Mouse (Mus musculus) liver, embryonic 12.5 days (tissue): Measurements from ENCODE around the gene Necab2. TPM values are rescaled to one million over a fixed set of nuclear protein-coding genes. Genes with fewer than 3 reads are reported as not detected.

ENCODE experiments used
- ATAC-seq: fragments of 200-750 bp; cut with Nextera tagmentation; 2 replicates; pipeline ENCODE4 v1.8.0; 2017; ENCODE audit warnings: moderate number of reproducible peaks, mild to moderate bottlenecking, moderate library complexity
- H3K27ac ChIP-seq: fragments of 300-500 bp; sonication (generic); 2 replicates; pipeline ENCODE4 v1.5.1; 2016; ENCODE audit warnings: mild to moderate bottlenecking
- H3K27me3 ChIP-seq: fragments of 300-500 bp; sonication (generic); replicated peaks from 2 replicates; pipeline ENCODE4 v1.6.1; 2016; ENCODE audit warnings: mild to moderate bottlenecking, moderate library complexity
- H3K36me3 ChIP-seq: fragments of 300-500 bp; sonication (generic); 2 replicates; pipeline ENCODE4 v1.6.1; 2016; ENCODE audit warnings: mild to moderate bottlenecking, moderate library complexity
- H3K4me1 ChIP-seq: fragments of 300-500 bp; sonication (generic); 2 replicates; pipeline ENCODE4 v1.6.1; 2016
- H3K4me2 ChIP-seq: fragments of 300-500 bp; sonication (generic); 2 replicates; pipeline ENCODE4 v1.6.1; 2016; ENCODE audit warnings: mild to moderate bottlenecking, moderate library complexity
- H3K4me3 ChIP-seq: fragments of 300-500 bp; sonication (generic); 2 replicates; pipeline ENCODE4 v1.5.1; 2016; ENCODE audit warnings: mild to moderate bottlenecking, moderate library complexity
- H3K9ac ChIP-seq: fragments of 300-500 bp; sonication (generic); 2 replicates; pipeline ENCODE4 v1.6.1; 2016; ENCODE audit warnings: mild to moderate bottlenecking, moderate library complexity
- H3K9me3 ChIP-seq: fragments of 300-500 bp; sonication (generic); replicated peaks from 2 replicates; pipeline ENCODE4 v1.6.1; 2016; ENCODE audit warnings: mild to moderate bottlenecking, moderate library complexity
- WGBS: fragments of 180-500 bp; shearing (Covaris S2); methylation state at CpG from one replicate; pipeline ENCODE4 v1.1.7; 2016; ENCODE audit not compliant: insufficient replicate concordance; 5-methylcytosine and 5-hydroxymethylcytosine counted together
- polyA plus RNA-seq: library from polyadenylated mRNA; unstranded; fragments of >200 nt; fragmentation: Nextera tagmentation; extraction: Ambion mirVana; gene quantifications from 2 replicates; pipeline ENCODE4 v1.2.1, GENCODE M21; 2016

The Necab2 gene
- polyA plus RNA-seq, 1 experiment from 2014 or later = 0.25 TPM

- Histone ChIP-seq H3K27me3 (peaks cover 15% of the 10 kb centered on the region), H3K9me3 (no peaks in the 10 kb centered on the region), H3K4me3 (no peak overlapping the region), H3K4me2 (no peak overlapping the region), H3K4me1 (peaks cover 27% of the 10 kb centered on the region), H3K36me3 (no peaks in the 10 kb centered on the region), H3K27ac (no peak overlapping the region), H3K9ac (no peak overlapping the region)
- ATAC-seq = no peak
- 53% methylated on average over 7 of the region's 7 CpGs for WGBS
Observed at GRCm38 (mm10) chr8:119420318-119420717, 26.2 kb upstream of the Necab2 start.

DNA sequence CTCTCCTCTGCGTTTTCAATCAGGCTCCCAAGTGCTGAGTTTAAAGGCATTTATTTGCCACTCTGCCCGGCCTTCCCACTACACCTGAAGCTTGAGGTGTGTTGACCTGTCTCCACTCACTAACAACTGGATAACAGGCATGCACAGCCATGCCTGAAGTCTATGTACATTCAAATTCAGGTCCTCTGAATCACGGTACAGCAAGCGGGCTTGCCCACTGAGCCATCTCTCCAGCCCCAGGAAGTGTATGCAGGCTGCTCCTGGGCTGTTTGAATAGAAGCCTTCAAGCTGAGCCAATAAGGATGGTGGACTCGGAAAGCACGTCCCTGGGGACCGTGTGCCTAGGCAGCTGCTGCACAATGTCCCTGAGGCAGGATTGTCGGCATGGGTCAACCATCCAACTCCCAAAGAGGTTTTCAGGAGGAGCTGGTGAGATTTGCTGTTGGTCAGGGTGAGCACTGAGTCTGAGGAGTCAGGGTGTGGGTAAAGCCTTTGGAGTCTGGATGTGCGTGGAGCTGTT, 24.9 kb upstream of the Necab2 start:
- H3K4me1 ChIP-seq = peaks cover 38% of the 10 kb centered on the region

DNA sequence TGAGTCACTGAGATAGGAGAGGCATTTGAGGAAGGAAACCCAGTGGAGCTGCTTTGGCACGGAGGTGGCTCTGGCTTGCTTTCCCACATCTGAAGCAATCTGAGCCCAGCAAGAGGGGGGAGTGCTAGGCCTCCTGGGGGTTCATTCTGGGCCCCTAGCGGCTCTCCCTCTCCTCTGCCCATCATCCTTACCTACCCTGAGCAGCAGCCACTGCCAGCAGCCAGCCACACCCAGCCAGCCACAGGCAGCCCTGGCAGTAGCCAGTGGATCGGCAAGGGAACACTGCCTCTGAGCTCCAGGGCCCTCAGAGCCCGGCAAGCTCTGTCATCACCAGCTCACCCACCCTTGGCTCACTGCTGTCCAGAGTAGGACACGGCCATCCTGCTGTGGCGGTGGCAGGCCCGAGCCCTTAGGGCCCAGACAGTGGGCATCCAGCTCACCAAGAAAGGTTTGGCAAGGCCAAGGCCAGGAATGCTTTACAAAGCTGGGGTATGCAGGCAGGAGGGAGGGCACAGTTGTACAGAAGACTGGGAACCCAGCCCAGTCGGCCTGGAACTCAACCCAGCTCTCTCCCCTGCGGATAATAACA, 24.3 kb upstream of the Necab2 start:
- no peak overlapping the region for H3K9ac ChIP-seq
- no peak overlapping the region for H3K27ac ChIP-seq
- no peak for ATAC-seq
- H3K4me1 ChIP-seq = peaks cover 40% of the 10 kb centered on the region
- no peaks in the 10 kb centered on the region for H3K9me3 ChIP-seq
- H3K27me3 ChIP-seq = peaks cover 7% of the 10 kb centered on the region; the same call in 1 of the 2 replicates
- WGBS = 43% methylated on average over 9 of the region's 9 CpGs
- H3K4me2 ChIP-seq = no peak overlapping the region
- no peaks in the 10 kb centered on the region for H3K36me3 ChIP-seq
- no peak overlapping the region for H3K4me3 ChIP-seq

More for the DNA sequence above, 24.9 kb upstream of the Necab2 start:
- Histone ChIP-seq H3K9ac (no peak overlapping the region), H3K9me3 (no peaks in the 10 kb centered on the region), H3K4me2 (no peak overlapping the region), H3K27ac (no peak overlapping the region), H3K27me3 (peaks cover 7% of the 10 kb centered on the region; the same call in 1 of the 2 replicates), H3K4me3 (no peak overlapping the region), H3K36me3 (no peaks in the 10 kb centered on the region)
- 50% methylated on average over 9 of the region's 9 CpGs for WGBS
- ATAC-seq = no peak

GRCm38 (mm10) chr8:119423631-119424141, 22.8 kb upstream of the Necab2 start:
- ATAC-seq = 0 out of 2 replicates have a peak, but pooled peaks have one; percentile 17
- Histone ChIP-seq H3K27ac (peak overlapping the region; percentile 53), H3K36me3 (no peaks in the 10 kb centered on the region), H3K9me3 (no peaks in the 10 kb centered on the region), H3K4me2 (peak overlapping the region; percentile 10), H3K4me3 (no peak overlapping the region), H3K27me3 (peaks cover 7% of the 10 kb centered on the region; the same call in 1 of the 2 replicates), H3K4me1 (peaks cover 49% of the 10 kb centered on the region), H3K9ac (no peak overlapping the region)
- WGBS = 23% methylated on average over 9 of the region's 9 CpGs

DNA sequence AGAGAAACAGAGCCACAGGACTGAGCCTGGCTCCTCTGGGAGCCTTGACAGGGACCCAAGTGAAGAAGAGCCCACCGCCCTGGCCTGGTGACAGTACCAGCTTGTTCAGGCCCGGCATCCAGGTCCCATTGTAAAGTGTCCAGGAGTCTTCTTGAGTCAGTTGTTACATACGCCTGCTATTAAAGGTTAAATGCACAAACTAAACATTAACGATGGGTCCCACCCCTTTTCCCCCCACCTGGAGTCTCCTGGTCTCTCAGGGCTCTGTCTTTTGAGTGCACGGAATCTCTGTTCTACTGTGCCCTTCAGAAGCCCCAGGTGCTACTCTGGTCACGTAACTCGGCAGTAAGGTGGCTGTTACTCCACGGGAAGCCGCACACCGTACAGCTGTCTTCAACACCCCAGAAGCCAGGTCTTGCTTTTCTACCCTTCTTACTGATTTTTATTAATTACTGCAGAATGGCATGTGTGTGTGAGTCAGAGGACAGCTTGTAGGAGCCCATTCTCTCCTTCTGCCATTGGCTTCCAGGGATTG, 22.3 kb upstream of the Necab2 start:
- Histone ChIP-seq H3K4me1 (peaks cover 55% of the 10 kb centered on the region), H3K9ac (no peak overlapping the region), H3K27ac (peak overlapping the region; percentile 53), H3K27me3 (peaks cover 7% of the 10 kb centered on the region; the same call in 1 of the 2 replicates), H3K36me3 (no peaks in the 10 kb centered on the region), H3K4me2 (peak overlapping the region; percentile 10), H3K9me3 (no peaks in the 10 kb centered on the region), H3K4me3 (no peak overlapping the region)
- no peak for ATAC-seq
- WGBS = 51% methylated on average over 10 of the region's 10 CpGs

DNA sequence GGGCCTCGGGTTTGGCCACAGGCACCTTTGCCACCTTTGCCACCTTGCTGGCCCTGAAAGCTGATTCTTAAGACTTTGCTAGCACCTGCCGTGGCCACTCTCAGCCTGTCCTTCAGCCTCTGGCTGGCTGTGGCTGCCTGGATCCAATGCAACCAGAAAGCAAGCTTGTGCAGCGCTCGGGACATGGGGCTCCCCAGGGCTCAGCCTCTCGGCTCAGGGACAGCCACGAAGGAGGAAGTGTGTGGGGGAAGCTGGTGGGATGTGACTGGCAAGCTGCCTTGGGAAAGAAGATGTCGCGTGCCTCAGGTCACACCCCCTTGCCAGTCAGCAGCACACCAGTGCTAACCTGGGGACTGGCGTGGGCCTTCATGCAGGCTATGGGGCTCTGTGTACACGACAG, 21.8 kb upstream of the Necab2 start:
- H3K4me2 ChIP-seq = no peak overlapping the region; the same call in 1 of the 2 replicates
- H3K4me1 ChIP-seq = peaks cover 59% of the 10 kb centered on the region
- no peak for ATAC-seq

DNA sequence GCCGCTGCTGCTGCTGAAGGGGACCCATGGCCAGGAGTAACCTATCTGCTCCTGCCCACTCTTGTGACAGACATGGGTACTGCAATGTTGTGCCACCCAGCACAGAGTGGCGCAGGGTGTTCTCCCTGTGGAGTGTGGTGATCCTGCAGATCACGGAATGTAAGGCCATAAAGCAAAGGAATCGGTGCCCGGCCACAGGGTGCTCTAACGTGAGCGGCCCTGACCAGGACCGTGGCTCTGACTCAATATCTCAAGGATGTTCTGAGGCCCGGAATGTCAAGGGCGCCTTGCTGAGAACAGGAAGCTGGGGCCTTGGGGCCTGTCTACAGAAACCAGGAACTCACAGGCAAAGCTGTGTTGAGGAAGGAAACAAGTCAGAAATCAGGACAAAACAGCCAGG, 21.0 kb upstream of the Necab2 start:
- H3K9ac ChIP-seq = no peak overlapping the region; the same call in 1 of the 2 replicates
- ATAC-seq = no peak
- no peaks in the 10 kb centered on the region for H3K36me3 ChIP-seq
- WGBS = 31% methylated on average over 10 of the region's 10 CpGs
- no peak overlapping the region for H3K4me3 ChIP-seq
- H3K4me1 ChIP-seq = peaks cover 55% of the 10 kb centered on the region
- H3K9me3 ChIP-seq = no peaks in the 10 kb centered on the region
- no peak overlapping the region for H3K4me2 ChIP-seq
- H3K27ac ChIP-seq = peak overlapping the region; percentile 57; the same call in 1 of the 2 replicates
- H3K27me3 ChIP-seq = peaks cover 7% of the 10 kb centered on the region; the same call in 1 of the 2 replicates

More for the DNA sequence above, 21.8 kb upstream of the Necab2 start:
- Histone ChIP-seq H3K9ac (no peak overlapping the region), H3K36me3 (no peaks in the 10 kb centered on the region), H3K27me3 (peaks cover 7% of the 10 kb centered on the region; the same call in 1 of the 2 replicates), H3K9me3 (no peaks in the 10 kb centered on the region), H3K4me3 (no peak overlapping the region), H3K27ac (peak overlapping the region; percentile 53)
- 40% methylated on average over 10 of the region's 10 CpGs for WGBS

DNA sequence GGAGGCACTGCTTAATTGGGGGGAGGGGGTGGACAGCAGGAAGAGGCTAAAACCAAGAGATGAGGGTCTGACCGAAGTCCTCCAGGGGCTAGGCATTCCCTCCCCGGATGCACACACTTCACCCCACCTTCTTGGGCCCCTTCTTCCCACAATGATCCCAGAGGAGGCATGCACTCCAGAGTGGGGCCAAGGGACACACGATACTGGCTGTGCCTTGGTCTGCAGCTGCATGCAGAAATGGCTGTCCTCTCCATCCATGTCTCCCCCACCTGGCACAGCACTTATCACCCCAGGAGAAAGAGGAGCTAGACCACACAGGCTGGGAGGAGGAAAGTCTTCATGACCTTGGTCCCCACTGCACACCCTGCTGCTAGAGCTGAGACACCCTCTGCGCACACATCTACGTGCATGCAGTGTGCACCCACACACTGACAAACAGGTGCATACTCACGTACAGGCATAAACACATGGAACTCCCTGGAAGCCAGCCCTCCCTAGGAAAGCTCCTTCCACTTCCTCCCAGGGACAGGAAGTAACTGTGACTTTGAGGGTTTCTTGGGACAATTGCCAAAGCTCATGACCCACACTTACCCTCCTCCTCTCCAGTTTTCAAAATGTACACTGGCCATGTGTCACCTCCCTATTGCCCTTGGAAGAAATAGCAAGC, 20.3 kb upstream of the Necab2 start:
- 57% methylated on average over 6 of the region's 6 CpGs for WGBS
- Histone ChIP-seq H3K4me2 (peak overlapping the region; percentile 13; the same call in 1 of the 2 replicates), H3K27me3 (peaks cover 2% of the 10 kb centered on the region; the same call in 1 of the 2 replicates), H3K4me1 (peaks cover 60% of the 10 kb centered on the region), H3K9ac (no peak overlapping the region), H3K27ac (peak overlapping the region; percentile 57), H3K4me3 (no peak overlapping the region), H3K36me3 (no peaks in the 10 kb centered on the region), H3K9me3 (no peaks in the 10 kb centered on the region)
- no peak for ATAC-seq

DNA sequence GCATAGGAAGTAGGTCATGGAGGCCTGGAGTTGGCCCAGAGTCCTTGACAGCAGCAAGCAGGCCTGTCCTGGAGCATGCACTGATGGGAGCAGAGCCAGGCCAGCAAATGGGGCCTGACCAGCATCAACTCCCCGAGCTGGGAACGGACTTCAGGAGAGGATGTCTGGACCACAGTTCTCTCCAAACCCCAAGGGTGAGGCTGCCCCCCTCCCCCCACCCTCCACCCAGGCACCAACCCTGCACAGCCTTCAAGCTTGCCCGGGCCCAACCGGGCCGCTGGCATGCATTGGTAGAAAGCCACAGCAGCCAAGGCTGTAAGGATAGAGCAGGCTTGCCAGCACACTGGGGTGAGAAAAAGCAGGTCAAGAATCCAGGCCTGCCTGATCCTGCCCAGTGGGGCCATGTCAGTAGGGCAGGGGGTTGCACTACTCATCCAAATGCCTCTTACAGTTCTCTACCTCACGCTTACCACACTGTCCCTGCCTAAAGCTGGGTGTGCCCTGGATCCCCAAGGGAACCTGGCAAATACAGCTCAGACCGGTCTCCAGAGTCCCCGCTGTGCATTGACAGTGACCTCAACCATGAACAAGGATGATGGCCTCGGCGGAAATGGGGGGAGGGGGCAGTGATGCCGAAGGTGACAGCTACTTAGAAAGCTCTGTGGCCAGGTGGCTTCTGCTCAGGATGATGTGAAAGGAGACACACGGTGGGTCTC, 18.7 kb upstream of the Necab2 start:
- Histone ChIP-seq H3K9me3 (no peaks in the 10 kb centered on the region), H3K9ac (no peak overlapping the region), H3K27me3 (no peaks in the 10 kb centered on the region), H3K27ac (no peak overlapping the region), H3K36me3 (no peaks in the 10 kb centered on the region), H3K4me1 (peaks cover 62% of the 10 kb centered on the region), H3K4me2 (no peak overlapping the region), H3K4me3 (no peak overlapping the region)
- no peak for ATAC-seq
- 63% methylated on average over 12 of the region's 12 CpGs for WGBS

DNA sequence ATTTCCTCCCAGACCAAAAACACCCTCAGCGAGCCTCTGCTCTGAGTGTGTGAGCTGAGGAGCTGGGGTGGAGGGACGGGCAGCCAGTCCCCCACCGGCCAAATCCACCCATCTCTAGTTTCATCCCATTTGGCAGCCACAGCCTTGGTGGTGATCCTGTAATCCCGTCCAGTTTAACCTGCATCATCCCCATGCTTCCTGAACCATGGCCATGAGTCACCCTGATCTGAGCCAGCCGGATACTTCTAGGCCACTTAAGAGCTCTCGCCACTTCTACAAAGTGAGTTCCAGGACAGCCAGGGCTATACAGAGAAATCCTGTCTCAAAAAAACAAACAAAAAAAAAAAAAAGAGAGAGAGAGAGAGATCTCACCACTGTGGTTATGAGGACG, 18.2 kb upstream of the Necab2 start:
- no peaks in the 10 kb centered on the region for H3K36me3 ChIP-seq
- WGBS = 57% methylated on average over 7 of the region's 7 CpGs
- H3K4me2 ChIP-seq = no peak overlapping the region
- no peak overlapping the region for H3K9ac ChIP-seq
- no peak for ATAC-seq
- H3K4me3 ChIP-seq = no peak overlapping the region
- no peaks in the 10 kb centered on the region for H3K9me3 ChIP-seq
- no peak overlapping the region for H3K27ac ChIP-seq
- no peaks in the 10 kb centered on the region for H3K27me3 ChIP-seq
- peaks cover 62% of the 10 kb centered on the region for H3K4me1 ChIP-seq

- H3K4me2 ChIP-seq = no peak overlapping the region
- WGBS = 58% methylated on average over 5 of the region's 5 CpGs
- H3K36me3 ChIP-seq = no peaks in the 10 kb centered on the region
- H3K9me3 ChIP-seq = no peaks in the 10 kb centered on the region
- H3K27me3 ChIP-seq = no peaks in the 10 kb centered on the region
- no peak overlapping the region for H3K9ac ChIP-seq
- H3K27ac ChIP-seq = no peak overlapping the region
- no peak overlapping the region for H3K4me3 ChIP-seq
- no peak for ATAC-seq
- H3K4me1 ChIP-seq = peaks cover 57% of the 10 kb centered on the region
Observed at GRCm38 (mm10) chr8:119428766-119429327, 17.7 kb upstream of the Necab2 start.
